Mouse (Mus musculus) embryonic fibroblast, embryonic 13.5 days (primary cell): Measurements from ENCODE around the gene Frmpd1. TPM values are rescaled to one million over a fixed set of nuclear protein-coding genes. Genes with fewer than 3 reads are reported as not detected.

Experiments used
- H3K27ac ChIP-seq: 2 replicates; pipeline ENCODE4 v1.5.1; 2012; ENCODE audit warnings: low read length, control low read depth, inconsistent platforms; ENCODE audit not compliant: insufficient read depth
- H3K4me1 ChIP-seq: 2 replicates; pipeline ENCODE4 v1.6.1; 2011; ENCODE audit warnings: low read length; ENCODE audit not compliant: control insufficient read depth, insufficient read depth
- H3K4me3 ChIP-seq: 2 replicates; pipeline ENCODE4 v1.5.1; 2011; ENCODE audit warnings: mild to moderate bottlenecking, control low read depth, low read length; ENCODE audit not compliant: insufficient read depth
- CTCF ChIP-seq: IDR thresholded peaks from 2 replicates; pipeline ENCODE4 v1.5.1; 2011; ENCODE audit warnings: mild to moderate bottlenecking, control low read depth, low read length, moderate library complexity, borderline replicate concordance; ENCODE audit not compliant: insufficient read depth
- POLR2A ChIP-seq: IDR thresholded peaks from 2 replicates; pipeline ENCODE4 v1.6.1; 2011; ENCODE audit warnings: low read depth, mild to moderate bottlenecking, control low read depth, low read length, moderate library complexity
- polyA plus RNA-seq: library from polyadenylated mRNA; stranded (reverse); fragments of >200 nt; gene quantifications from 2 replicates; pipeline ENCODE4 v1.2.4, GENCODE M21; 2011; ENCODE audit warnings: low read depth; ENCODE audit not compliant: missing spikeins, insufficient read length

Frmpd1 gene
- polyA plus RNA-seq: not detected in 2 replicates

- no peak within 1 kb of the TSS for H3K27ac ChIP-seq
- TF ChIP-seq CTCF: no peak
- no peak for TF ChIP-seq POLR2A
- H3K4me1 ChIP-seq: no peaks in the 10 kb centered on the region; the same call in 1 of the 2 replicates
- peak within 1 kb of the TSS; percentile 56 for H3K4me3 ChIP-seq
These were observed at the start of gene Frmpd1 for GRCm38 (mm10) chr4:45184521-45185330. Gene Frmpd1, plus strand, starts transcription at chr4:45184875.

GRCm38 (mm10) chr4:45137636-45138035 lies 47.0 kb upstream of the Frmpd1 start:
- no peak for TF ChIP-seq CTCF
- TF ChIP-seq POLR2A: no peak
- Histone ChIP-seq H3K4me1 (no peaks in the 10 kb centered on the region), H3K4me3 (no peak overlapping the region), H3K27ac (no peak overlapping the region)

- H3K4me1 ChIP-seq: no peaks in the 10 kb centered on the region
- TF ChIP-seq POLR2A (no peak), CTCF (no peak)
- no peak overlapping the region for H3K4me3 ChIP-seq
- H3K27ac ChIP-seq: no peak overlapping the region
These were observed 42.8 kb upstream of the Frmpd1 start for GRCm38 (mm10) chr4:45141835-45142234.

GRCm38 (mm10) chr4:45142411-45142810 lies 42.3 kb upstream of the Frmpd1 start:
- no peak overlapping the region for H3K4me3 ChIP-seq
- H3K27ac ChIP-seq: no peak overlapping the region
- TF ChIP-seq POLR2A (no peak), CTCF (no peak)
- no peaks in the 10 kb centered on the region for H3K4me1 ChIP-seq

- no peaks in the 10 kb centered on the region for H3K4me1 ChIP-seq
- H3K27ac ChIP-seq: no peak overlapping the region
- no peak overlapping the region for H3K4me3 ChIP-seq
- no peak for TF ChIP-seq POLR2A
- no peak for TF ChIP-seq CTCF
These were observed 41.7 kb upstream of the Frmpd1 start for GRCm38 (mm10) chr4:45143005-45143404.

- Histone ChIP-seq H3K4me1 (no peaks in the 10 kb centered on the region), H3K27ac (no peak overlapping the region), H3K4me3 (no peak overlapping the region)
- TF ChIP-seq CTCF (no peak), POLR2A (no peak)
These were observed 28.2 kb upstream of the Frmpd1 start for GRCm38 (mm10) chr4:45156433-45156832.

GRCm38 (mm10) chr4:45158608-45159007 lies 26.1 kb upstream of the Frmpd1 start:
- H3K4me3 ChIP-seq: no peak overlapping the region
- no peak overlapping the region for H3K27ac ChIP-seq
- no peaks in the 10 kb centered on the region for H3K4me1 ChIP-seq
- TF ChIP-seq CTCF (no peak), POLR2A (no peak)

GRCm38 (mm10) chr4:45160773-45161172 lies 23.9 kb upstream of the Frmpd1 start:
- no peak overlapping the region for H3K27ac ChIP-seq
- H3K4me1 ChIP-seq: no peaks in the 10 kb centered on the region
- H3K4me3 ChIP-seq: no peak overlapping the region
- no peak for TF ChIP-seq CTCF
- no peak for TF ChIP-seq POLR2A

GRCm38 (mm10) chr4:45163711-45164110 lies 21.0 kb upstream of the Frmpd1 start:
- Histone ChIP-seq H3K4me3 (no peak overlapping the region), H3K27ac (no peak overlapping the region), H3K4me1 (no peaks in the 10 kb centered on the region)
- TF ChIP-seq CTCF: no peak

- no peak for TF ChIP-seq CTCF
- no peak for TF ChIP-seq POLR2A
- no peaks in the 10 kb centered on the region for H3K4me1 ChIP-seq
- H3K27ac ChIP-seq: no peak overlapping the region
- H3K4me3 ChIP-seq: no peak overlapping the region
These were observed 19.2 kb upstream of the Frmpd1 start for GRCm38 (mm10) chr4:45165477-45165876.
